Mouse (Mus musculus) cerebral cortex, adult 2 months (tissue): ENCODE measurements around the gene Adora2a.

ENCODE experiments used
- WGBS: fragments of 180-500 bp; shearing (Covaris S2); methylation state at CpG from one replicate; pipeline ENCODE4 v1.1.7; 2018; 5-methylcytosine and 5-hydroxymethylcytosine counted together

The Adora2a gene

GRCm38 (mm10) chr10:75316872-75316907, at the start of gene Adora2a:
Gene Adora2a (plus strand): TSS chr10:75316877.
- WGBS: no CpG with 5 or more reads among the region's 4 CpGs

GRCm38 (mm10) chr10:75273020-75273419, 43.7 kb upstream of the Adora2a start:
- 93% methylated on average over 4 of the region's 4 CpGs for WGBS

- WGBS: 78% methylated on average over 12 of the region's 12 CpGs
Measured at GRCm38 (mm10) chr10:75276427-75277013, 40.2 kb upstream of the Adora2a start.

- WGBS: 75% methylated on average over 1 of the region's 1 CpGs
Measured at GRCm38 (mm10) chr10:75277501-75277900, 39.2 kb upstream of the Adora2a start.

GRCm38 (mm10) chr10:75282648-75283047, 34.0 kb upstream of the Adora2a start:
- WGBS: 75% methylated on average over 5 of the region's 5 CpGs

- 96% methylated on average over 3 of the region's 3 CpGs for WGBS
Measured at GRCm38 (mm10) chr10:75283821-75284220, 32.9 kb upstream of the Adora2a start.

GRCm38 (mm10) chr10:75288579-75288978, 28.1 kb upstream of the Adora2a start:
- 86% methylated on average over 7 of the region's 7 CpGs for WGBS

- WGBS: 70% methylated on average over 4 of the region's 4 CpGs
Measured at GRCm38 (mm10) chr10:75289392-75289791, 27.3 kb upstream of the Adora2a start.

- WGBS: 92% methylated on average over 5 of the region's 5 CpGs
Measured at GRCm38 (mm10) chr10:75290650-75291049, 26.0 kb upstream of the Adora2a start.

- 88% methylated on average over 1 of the region's 1 CpGs for WGBS
Measured at GRCm38 (mm10) chr10:75291338-75291737, 25.3 kb upstream of the Adora2a start.

GRCm38 (mm10) chr10:75292206-75292605, 24.5 kb upstream of the Adora2a start:
- 94% methylated on average over 8 of the region's 8 CpGs for WGBS

- WGBS: 94% methylated on average over 3 of the region's 3 CpGs
Measured at GRCm38 (mm10) chr10:75293288-75293687, 23.4 kb upstream of the Adora2a start.

- 77% methylated on average over 4 of the region's 4 CpGs for WGBS
Measured at GRCm38 (mm10) chr10:75294362-75294761, 22.3 kb upstream of the Adora2a start.

- WGBS: 73% methylated on average over 4 of the region's 4 CpGs
Measured at GRCm38 (mm10) chr10:75294926-75295325, 21.8 kb upstream of the Adora2a start.

GRCm38 (mm10) chr10:75298608-75299007, 18.1 kb upstream of the Adora2a start:
- 88% methylated on average over 5 of the region's 5 CpGs for WGBS

- 58% methylated on average over 5 of the region's 5 CpGs for WGBS
Measured at GRCm38 (mm10) chr10:75299785-75300418, 16.8 kb upstream of the Adora2a start.

GRCm38 (mm10) chr10:75301195-75301806, 15.4 kb upstream of the Adora2a start:
- 73% methylated on average over 12 of the region's 12 CpGs for WGBS

GRCm38 (mm10) chr10:75301937-75302336, 14.7 kb upstream of the Adora2a start:
- 90% methylated on average over 4 of the region's 4 CpGs for WGBS

- 86% methylated on average over 4 of the region's 4 CpGs for WGBS
Measured at GRCm38 (mm10) chr10:75302536-75302935, 14.1 kb upstream of the Adora2a start.

- 45% methylated on average over 8 of the region's 8 CpGs for WGBS
Measured at GRCm38 (mm10) chr10:75303324-75304048, 13.2 kb upstream of the Adora2a start.

- 43% methylated on average over 5 of the region's 5 CpGs for WGBS
Measured at GRCm38 (mm10) chr10:75304049-75304405, 12.7 kb upstream of the Adora2a start.

GRCm38 (mm10) chr10:75304413-75304812, 12.3 kb upstream of the Adora2a start:
- WGBS: 36% methylated on average over 6 of the region's 6 CpGs

GRCm38 (mm10) chr10:75307130-75307529, 9.5 kb upstream of the Adora2a start:
- 94% methylated on average over 7 of the region's 7 CpGs for WGBS
